In genomic region chr4:84199181-84199656, GRCm38 (mm10) we compare ENCODE assay signal across 9 mouse cellular contexts.
DNase-seq lines count a peak whose midpoint lies in the region; ATAC-seq and TF ChIP-seq lines count a peak whose summit lies in the region.
"Had no signal": no experiment of that assay in that cellular context is flagged by ENCODE, and none has a peak within 500 bp of the region (broad histone marks: within the 10 kb centered on the region; RNA-seq: fewer than 3 reads in every experiment).

No protein-coding gene starts in this region.

- no peaks in the 10 kb centered on the region for H3K27me3 ChIP-seq in liver, postnatal 0 days (ENCODE audit: insufficient read depth, low read length)
- no peaks in the 10 kb centered on the region for H3K27me3 ChIP-seq in heart, postnatal 0 days (ENCODE audit: control insufficient read depth, insufficient read depth, low read length)
- H3K27me3 ChIP-seq in midbrain, embryonic 15.5 days (replicated peaks), result no peaks in the 10 kb centered on the region

- no peaks in the 10 kb centered on the region for H3K4me1 ChIP-seq in liver, postnatal 0 days (ENCODE audit: insufficient read depth)
- no peaks in the 10 kb centered on the region for H3K4me1 ChIP-seq in heart, postnatal 0 days (ENCODE audit: control insufficient read depth, insufficient read depth)
- peaks cover 3% of the 10 kb centered on the region for H3K4me1 ChIP-seq in midbrain, embryonic 15.5 days

- no peak overlapping the region for H3K4me3 ChIP-seq in liver, postnatal 0 days (ENCODE audit: low read depth, low read length)
- no peak overlapping the region for H3K4me3 ChIP-seq in gastrocnemius, adult 2 months
- no peak overlapping the region for H3K4me3 ChIP-seq in heart, postnatal 0 days (ENCODE audit: low read depth, low read length)
- no peak overlapping the region for H3K4me3 ChIP-seq in midbrain, embryonic 15.5 days
- H3K4me3 ChIP-seq: embryonic facial prominence, embryonic 13.5 days had no signal

- no peak overlapping the region for H3K4me2 ChIP-seq in liver, postnatal 0 days (ENCODE audit: low read depth, low read length)
- H3K4me2 ChIP-seq in heart, postnatal 0 days (ENCODE audit: low read depth, low read length), result no peak overlapping the region
- H3K4me2 ChIP-seq in midbrain, embryonic 15.5 days, result no peak overlapping the region
- H3K4me2 ChIP-seq: embryonic facial prominence, embryonic 13.5 days had no signal

- no peak overlapping the region for H3K27ac ChIP-seq in liver, postnatal 0 days (ENCODE audit: low read depth)
- H3K27ac ChIP-seq in gastrocnemius, adult 2 months, result no peak overlapping the region
- H3K27ac ChIP-seq in heart, postnatal 0 days (ENCODE audit: low read depth), result no peak overlapping the region
- no peak overlapping the region for H3K27ac ChIP-seq in midbrain, embryonic 15.5 days
- H3K27ac ChIP-seq: embryonic facial prominence, embryonic 13.5 days had no signal

- no peak overlapping the region for H3K9ac ChIP-seq in liver, postnatal 0 days (replicated peaks)
- H3K9ac ChIP-seq in heart, postnatal 0 days (replicated peaks; ENCODE audit: low read depth, low read length), result no peak overlapping the region
- H3K9ac ChIP-seq in midbrain, embryonic 15.5 days, result no peak overlapping the region
- H3K9ac ChIP-seq: embryonic facial prominence, embryonic 13.5 days had no signal

- TF ChIP-seq CTCF in liver, postnatal 0 days (IDR thresholded peaks at IDR 0.05; ENCODE audit: low read depth), result no peak
- TF ChIP-seq CTCF in gastrocnemius, adult 2 months (IDR thresholded peaks at IDR 0.05), result no peak
- TF ChIP-seq CTCF in heart, postnatal 0 days (IDR thresholded peaks at IDR 0.05; ENCODE audit: low read depth), result no peak

- no peaks in the 10 kb centered on the region for H3K9me3 ChIP-seq in liver, postnatal 0 days (ENCODE audit: low read length)
- no peaks in the 10 kb centered on the region for H3K9me3 ChIP-seq in heart, postnatal 0 days (replicated peaks; ENCODE audit: control insufficient read depth, low read length)
- no peaks in the 10 kb centered on the region for H3K9me3 ChIP-seq in midbrain, embryonic 15.5 days
- H3K9me3 ChIP-seq: embryonic facial prominence, embryonic 13.5 days had no signal

- intact Hi-C loops in gastrocnemius, adult 2 months (cut with DNase I), result no loop called here

- no peak for ATAC-seq in liver, postnatal 0 days
- peak; percentile 49 for ATAC-seq in heart, postnatal 0 days (ENCODE audit: insufficient read depth, low read depth)
- ATAC-seq in midbrain, embryonic 15.5 days (replicated peaks), result peak; percentile 35; the same call in 1 of the 2 replicates

- no peaks in the 10 kb centered on the region for H3K36me3 ChIP-seq in liver, postnatal 0 days (replicated peaks; ENCODE audit: insufficient read depth, low read length)
- H3K36me3 ChIP-seq in heart, postnatal 0 days (replicated peaks; ENCODE audit: control insufficient read depth, insufficient read depth, low read length), result no peaks in the 10 kb centered on the region
- no peaks in the 10 kb centered on the region for H3K36me3 ChIP-seq in midbrain, embryonic 15.5 days (replicated peaks)
- H3K36me3 ChIP-seq: embryonic facial prominence, embryonic 13.5 days had no signal

- no peak for TF ChIP-seq EP300 in liver, postnatal 0 days (IDR thresholded peaks at IDR 0.05; ENCODE audit: low read depth)
- no peak for TF ChIP-seq EP300 in heart, postnatal 0 days (IDR thresholded peaks at IDR 0.05; ENCODE audit: low read depth)

- DNase-seq in liver, result peak; percentile 6
- no peak for DNase-seq in liver, postnatal 0 days
- DNase-seq in gastrocnemius, adult 2 months, result peak; percentile 63
- no peak for DNase-seq in heart, postnatal 0 days (ENCODE audit: low spot score)
- DNase-seq in spleen, postnatal 14 days (ENCODE audit: low spot score in 2 of 2), result no peak
- DNase-seq in B cell, adult 2 months, result no peak
- DNase-seq in frontal cortex, postnatal 10 days (ENCODE audit: low spot score in 2 of 2), result no peak

- WGBS in liver, postnatal 0 days (ENCODE audit: insufficient replicate concordance), result 64% methylated on average over 9 of the region's 9 CpGs
- WGBS in heart, postnatal 0 days, result 47% methylated on average over 9 of the region's 9 CpGs
- WGBS in midbrain, embryonic 15.5 days, result 34% methylated on average over 9 of the region's 9 CpGs

Comparison
In these comparisons a context has a peak if more than half of its experiments do, and no peak if none do; other contexts are left out.
1. DNase-seq: peak in liver (single experiment) and gastrocnemius, adult 2 months (single experiment); none in liver, postnatal 0 days (single experiment), heart, postnatal 0 days (single experiment), spleen, postnatal 14 days (0 of 2), B cell, adult 2 months (0 of 2) and frontal cortex, postnatal 10 days (0 of 2).